Mouse (Mus musculus) ovary, postnatal 10 days (tissue): ENCODE data around the gene Csf2ra.
A peak's percentile ranks its signal among the peaks of the same experiment; 100 is the strongest.
"Not testable (repeated sequence)": the region's sequence is repeated elsewhere in the genome, so short reads cannot be mapped to it uniquely, and the experiment has no call there.

Experiments used
- DNase-seq: peaks from one replicate; pipeline ENCODE4 v3.0.0; 2022; ENCODE audit warnings: low spot score

Csf2ra gene

DNA sequence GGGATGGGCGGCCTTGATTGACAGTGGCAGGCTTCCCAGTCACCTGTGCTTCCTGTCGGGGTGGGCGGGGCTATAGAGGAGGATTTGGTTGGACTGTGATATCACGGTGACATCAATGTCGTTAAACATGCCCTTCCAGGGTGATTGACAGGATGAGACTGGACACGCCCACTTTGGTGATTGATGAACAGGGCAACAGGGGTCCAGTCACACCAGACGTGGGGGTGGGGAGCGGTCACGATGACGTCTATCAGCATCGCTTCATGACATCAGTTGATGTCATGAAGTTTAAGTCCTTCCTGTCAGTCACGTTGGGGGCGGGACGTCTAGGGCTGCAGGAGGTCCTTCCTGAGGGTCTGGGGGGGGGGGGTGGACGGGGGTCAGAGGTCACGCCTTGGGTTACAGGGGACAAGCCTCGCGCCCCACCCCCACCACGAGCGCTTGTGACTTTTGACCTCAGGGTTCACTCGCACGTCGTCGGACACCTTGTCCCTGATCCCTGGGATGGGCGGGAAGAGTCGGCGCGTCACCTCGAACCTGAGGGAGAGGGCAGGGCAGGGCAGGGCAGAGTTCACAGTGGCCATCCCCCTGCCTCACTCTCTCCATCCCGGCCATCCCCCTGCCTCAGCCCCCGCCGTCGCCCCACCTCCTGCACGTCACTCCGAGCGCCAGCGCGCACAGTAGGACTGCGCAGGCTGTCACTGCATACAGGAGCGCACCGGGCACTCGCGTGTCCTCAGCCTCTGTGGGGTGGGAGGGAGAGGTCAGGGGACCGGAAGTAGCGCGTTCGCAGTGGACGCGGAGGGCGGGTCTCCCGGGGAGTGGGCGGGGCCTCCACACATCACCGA is 3.3 kb downstream of the Csf2ra start:
- no peak for DNase-seq

DNA sequence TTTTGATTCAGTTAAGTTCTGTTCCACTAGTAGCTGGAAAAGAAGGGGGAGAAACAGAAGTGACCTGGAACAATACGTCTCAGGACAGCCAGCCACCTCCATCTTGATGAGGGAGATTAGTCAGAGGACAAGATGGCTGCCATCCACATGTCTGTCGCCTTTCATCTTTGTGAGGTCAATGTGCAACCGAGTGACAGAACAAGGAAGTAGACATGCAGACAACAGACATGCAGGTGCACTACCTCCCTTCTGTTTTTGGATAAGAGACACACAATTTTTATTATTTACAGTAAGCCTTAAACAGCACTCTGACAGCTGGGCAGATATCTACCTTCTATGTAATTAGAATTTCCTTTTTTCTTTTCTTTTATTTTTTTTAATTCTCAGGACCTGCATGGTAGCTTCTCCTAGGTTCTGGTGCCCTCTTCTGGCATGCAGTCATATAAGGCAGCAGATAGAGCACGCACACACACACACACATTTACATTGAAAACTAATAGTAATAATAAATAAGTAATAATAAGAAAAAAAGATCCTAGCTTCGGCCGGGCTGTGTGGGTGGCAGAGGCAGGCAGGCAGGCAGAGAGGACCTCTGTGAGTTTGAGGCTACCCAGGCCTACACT is 4.4 kb downstream of the Csf2ra start:
- no peak for DNase-seq

DNA sequence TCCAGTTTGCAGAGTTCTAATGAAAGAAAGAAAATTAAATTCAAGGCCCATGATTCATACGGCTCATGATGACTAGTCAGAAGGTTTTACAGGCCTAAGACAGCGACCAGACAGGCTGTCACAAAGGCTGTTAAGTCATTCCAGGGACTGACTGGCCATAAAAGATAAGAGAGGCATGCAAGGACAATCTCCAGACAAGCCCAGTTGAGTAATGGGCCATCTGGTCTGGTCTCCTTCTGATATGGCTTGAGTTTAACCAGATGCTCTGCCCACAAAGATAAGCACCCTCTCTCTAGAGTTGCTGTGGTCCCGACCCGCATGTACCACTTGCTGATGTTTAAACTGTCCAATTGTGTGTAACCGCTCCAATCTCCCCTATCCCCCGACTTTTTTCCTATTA is 20.7 kb downstream of the Csf2ra start:
- not testable (repeated sequence) for DNase-seq

DNA sequence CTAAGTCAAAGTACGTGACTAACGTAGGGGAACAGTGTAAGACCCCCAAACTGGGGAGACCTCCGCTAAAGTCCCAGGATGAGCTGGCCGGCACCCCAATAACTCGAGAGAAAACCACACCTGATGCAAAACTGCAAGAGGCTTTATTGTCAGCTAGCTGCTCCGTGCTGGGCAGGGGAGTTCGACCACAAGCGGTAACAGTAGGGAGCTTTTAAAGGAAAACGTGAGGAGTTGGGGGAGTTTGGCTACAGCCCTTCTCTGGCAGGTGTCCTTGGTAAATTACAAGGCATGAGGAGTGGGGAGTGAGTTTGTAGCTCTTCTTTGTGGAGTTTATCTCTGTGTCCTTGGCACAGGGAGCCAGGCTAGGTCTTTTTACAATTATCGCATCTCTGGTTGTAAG is 28.4 kb downstream of the Csf2ra start:
- DNase-seq, result peak; percentile 24

DNA sequence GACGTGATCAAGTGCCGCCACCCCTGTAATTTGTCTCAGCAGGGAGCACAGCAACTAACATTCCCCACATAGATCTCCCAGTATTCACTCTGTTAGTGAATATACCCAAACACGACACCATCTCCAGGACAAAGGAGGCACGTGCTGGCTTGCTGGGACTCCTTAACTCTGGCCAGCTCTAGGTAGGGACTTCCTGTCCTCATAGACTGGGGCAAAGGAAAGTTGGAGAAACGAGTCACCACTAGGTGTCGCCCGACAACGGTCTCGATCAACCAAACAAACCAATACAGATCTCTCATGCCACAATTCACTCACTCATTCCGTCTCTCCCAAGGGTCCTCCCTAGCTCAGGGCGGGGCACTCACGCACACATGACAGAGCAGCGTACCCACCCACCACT is 28.9 kb downstream of the Csf2ra start:
- DNase-seq, result peak; percentile 72

DNA sequence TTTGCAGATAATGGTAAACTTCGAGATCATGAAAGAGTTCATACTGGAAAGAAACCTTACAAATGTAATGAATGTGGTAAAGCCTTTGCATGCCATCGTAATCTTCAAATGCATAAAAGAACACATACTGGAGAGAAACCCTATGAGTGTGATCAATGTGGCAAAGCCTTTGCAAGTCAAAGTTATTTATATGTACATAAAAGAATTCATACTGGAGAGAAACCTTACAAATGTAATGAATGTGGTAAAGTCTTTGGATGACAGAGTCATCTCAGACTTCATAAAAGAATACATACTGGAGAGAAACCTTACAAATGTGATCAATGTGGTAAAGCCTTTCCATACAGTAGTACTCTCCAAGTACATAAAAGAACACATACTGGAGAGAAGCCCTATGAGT is 44.6 kb downstream of the Csf2ra start, which contains the start of gene Gm6020:
Gm6020 (plus strand) TSS at position 301 of the 400 bp plus-strand sequence.
- DNase-seq, result not testable (repeated sequence)

DNA sequence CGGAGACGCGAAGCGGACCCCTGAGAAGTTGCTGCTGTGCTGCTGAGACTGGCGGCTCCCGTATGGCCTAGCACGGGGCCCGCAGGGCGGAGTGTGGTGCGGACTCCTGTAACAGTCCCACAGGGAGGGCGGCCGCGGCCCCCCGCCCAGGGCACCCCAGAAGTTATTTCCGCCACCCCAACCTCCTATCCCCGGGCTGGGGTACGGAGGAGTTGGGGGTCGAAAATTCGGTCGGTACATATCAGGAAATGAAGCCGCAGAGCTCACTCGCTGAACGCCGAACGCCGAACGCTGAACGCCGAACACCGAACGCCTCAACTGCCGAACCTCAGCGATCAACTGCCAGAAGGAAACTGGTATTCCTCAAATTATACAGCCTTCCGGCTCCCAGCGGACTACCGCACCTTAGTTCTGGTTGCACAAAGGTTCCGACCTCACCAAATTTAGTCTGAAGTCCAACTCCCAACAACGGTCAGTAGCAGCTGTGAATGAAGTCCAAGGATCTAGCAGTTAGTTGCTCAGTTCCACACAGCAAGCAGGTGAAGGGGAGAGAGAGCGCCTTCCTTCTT is 52.4 kb downstream of the Csf2ra start, which contains the start of gene Gm7102:
Gm7102 (minus strand) TSS at position 554 of the 569 bp plus-strand sequence.
- no peak for DNase-seq
